Mouse (Mus musculus): ENCODE data around the gene Cela3a. TPM values are rescaled to one million over a fixed set of nuclear protein-coding genes. Genes with fewer than 3 reads are reported as not detected.

The Cela3a gene
- polyA plus RNA-seq (2014; fragmentation: Nextera tagmentation; extraction: Ambion mirVana), result not detected in 2 replicates

DNA sequence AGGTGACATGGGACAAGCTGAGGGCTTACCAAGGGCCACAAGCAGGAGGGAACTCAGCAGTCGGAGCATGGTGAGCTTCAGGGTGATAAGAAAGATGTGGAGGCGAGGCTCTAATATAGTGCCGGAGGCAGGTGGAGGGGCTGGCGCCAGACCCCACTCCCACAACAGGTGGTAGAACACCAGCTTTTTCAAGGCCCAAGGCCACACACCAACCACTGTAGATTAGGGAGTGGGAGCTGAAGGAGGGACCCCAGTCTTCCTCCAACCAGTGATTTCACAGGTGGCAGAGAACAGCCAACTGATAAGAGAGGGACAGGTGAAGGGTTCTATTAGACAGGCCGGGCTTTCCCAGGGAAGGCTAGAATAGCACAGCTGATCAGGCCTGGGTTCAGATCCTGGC lies at the start of gene Cela3a:
Gene Cela3a (minus strand): TSS at position 101 of the 400 bp plus-strand sequence.
- Histone ChIP-seq H3K27me3 (ENCODE audit: control insufficient read depth, insufficient read depth, low read length) (no peaks in the 10 kb centered on the region), H3K27ac (replicated peaks in 1 of 2; ENCODE audit: control insufficient read depth in 1 of 2, insufficient read depth in 1 of 2, low read depth in 2 of 2, low read length in 2 of 2) (no peak within 1 kb of the TSS), H3K9me3 (ENCODE audit: control insufficient read depth, low read length) (no peaks in the 10 kb centered on the region), H3K9ac (ENCODE audit: low read length) (no peak within 1 kb of the TSS), H3K4me1 (ENCODE audit: control insufficient read depth in 2 of 2, insufficient read depth in 2 of 2, low read length in 2 of 2) (no peaks in the 10 kb centered on the region), H3K4me3 (ENCODE audit: control insufficient read depth in 1 of 2, insufficient read depth in 1 of 2, low read depth in 1 of 2, low read length in 2 of 2) (no peak within 1 kb of the TSS), H3K36me3 (ENCODE audit: control insufficient read depth, insufficient read depth, low read length) (no peaks in the 10 kb centered on the region), H3K4me2 (ENCODE audit: low read length) (no peak within 1 kb of the TSS)
- 73% methylated on average over 5 of the region's 5 CpGs for WGBS
- no peak for ATAC-seq (ENCODE audit: insufficient number of reproducible peaks, insufficient read depth, low FRiP score, low read depth)

DNA sequence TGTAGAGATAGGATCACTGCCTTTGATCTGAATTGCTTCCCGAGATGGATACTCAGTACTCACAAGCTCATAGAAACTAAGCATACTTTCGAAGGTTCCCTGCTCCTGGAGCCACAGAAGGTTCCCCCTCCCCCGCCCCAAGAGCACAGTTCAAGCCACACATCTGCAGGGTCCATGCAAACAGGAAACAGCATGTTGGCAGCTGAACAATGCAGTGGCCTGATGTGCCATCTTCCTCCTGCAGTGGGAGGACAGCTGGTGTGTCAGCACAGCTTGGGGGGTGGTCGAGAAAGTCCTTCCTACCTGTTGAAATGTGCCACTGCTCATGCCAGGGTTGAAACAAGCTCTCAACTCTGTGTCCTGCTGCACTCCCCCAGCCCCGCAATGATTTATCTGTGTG lies 49.3 kb upstream of the Cela3a start:
- H3K27me3 ChIP-seq (ENCODE audit: control insufficient read depth, insufficient read depth, low read length), result no peaks in the 10 kb centered on the region
- no peaks in the 10 kb centered on the region for H3K36me3 ChIP-seq (ENCODE audit: control insufficient read depth, insufficient read depth, low read length)
- no peak for ATAC-seq (ENCODE audit: insufficient number of reproducible peaks, insufficient read depth, low FRiP score, low read depth)
- H3K4me1 ChIP-seq (ENCODE audit: control insufficient read depth in 2 of 2, insufficient read depth in 2 of 2, low read length in 2 of 2), result peaks cover 6 to 15% of the 10 kb centered on the region in 2 experiments; a peak in 3 of 4 replicates
- H3K4me3 ChIP-seq (ENCODE audit: control insufficient read depth in 1 of 2, insufficient read depth in 1 of 2, low read depth in 1 of 2, low read length in 2 of 2), result no peak overlapping the region
- H3K4me2 ChIP-seq (ENCODE audit: low read length), result no peak overlapping the region
- H3K9ac ChIP-seq (ENCODE audit: low read length), result no peak overlapping the region
- no peak overlapping the region for H3K27ac ChIP-seq (replicated peaks in 1 of 2; ENCODE audit: control insufficient read depth in 1 of 2, insufficient read depth in 1 of 2, low read depth in 2 of 2, low read length in 2 of 2)
- WGBS, result 53% methylated on average over 5 of the region's 5 CpGs
- H3K9me3 ChIP-seq (ENCODE audit: control insufficient read depth, low read length), result 0 out of 2 replicates have a peak, but pooled peaks cover 2% of the 10 kb centered on the region

DNA sequence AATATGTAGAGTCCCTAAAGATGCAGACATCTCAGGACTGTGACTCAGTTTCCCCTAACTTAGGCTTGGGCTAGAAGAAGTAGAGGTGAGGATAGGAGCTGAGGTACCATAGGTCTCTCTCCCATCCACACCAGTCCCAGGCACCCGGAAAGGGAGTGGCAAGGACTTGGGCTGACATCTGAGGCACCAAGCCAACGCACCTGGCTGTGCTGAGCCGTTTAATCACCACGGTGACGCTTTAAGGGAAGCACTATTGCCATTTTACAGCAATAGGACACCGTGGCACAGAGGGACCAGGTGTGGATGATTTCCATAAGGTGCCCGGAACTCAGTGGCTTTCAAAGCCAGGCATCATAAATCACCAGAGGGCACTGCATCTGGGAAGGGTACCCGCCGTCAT lies 48.7 kb upstream of the Cela3a start:
- Histone ChIP-seq H3K9ac (ENCODE audit: low read length) (no peak overlapping the region), H3K4me1 (ENCODE audit: control insufficient read depth in 2 of 2, insufficient read depth in 2 of 2, low read length in 2 of 2) (peaks cover 8 to 15% of the 10 kb centered on the region in 2 experiments; a peak in 3 of 4 replicates), H3K4me2 (ENCODE audit: low read length) (no peak overlapping the region), H3K9me3 (ENCODE audit: control insufficient read depth, low read length) (0 out of 2 replicates have a peak, but pooled peaks cover 2% of the 10 kb centered on the region), H3K4me3 (ENCODE audit: control insufficient read depth in 1 of 2, insufficient read depth in 1 of 2, low read depth in 1 of 2, low read length in 2 of 2) (no peak overlapping the region), H3K36me3 (ENCODE audit: control insufficient read depth, insufficient read depth, low read length) (no peaks in the 10 kb centered on the region), H3K27me3 (ENCODE audit: control insufficient read depth, insufficient read depth, low read length) (no peaks in the 10 kb centered on the region), H3K27ac (replicated peaks in 1 of 2; ENCODE audit: control insufficient read depth in 1 of 2, insufficient read depth in 1 of 2, low read depth in 2 of 2, low read length in 2 of 2) (no peak overlapping the region)
- no peak for ATAC-seq (ENCODE audit: insufficient number of reproducible peaks, insufficient read depth, low FRiP score, low read depth)
- 87% methylated on average over 9 of the region's 9 CpGs for WGBS

DNA sequence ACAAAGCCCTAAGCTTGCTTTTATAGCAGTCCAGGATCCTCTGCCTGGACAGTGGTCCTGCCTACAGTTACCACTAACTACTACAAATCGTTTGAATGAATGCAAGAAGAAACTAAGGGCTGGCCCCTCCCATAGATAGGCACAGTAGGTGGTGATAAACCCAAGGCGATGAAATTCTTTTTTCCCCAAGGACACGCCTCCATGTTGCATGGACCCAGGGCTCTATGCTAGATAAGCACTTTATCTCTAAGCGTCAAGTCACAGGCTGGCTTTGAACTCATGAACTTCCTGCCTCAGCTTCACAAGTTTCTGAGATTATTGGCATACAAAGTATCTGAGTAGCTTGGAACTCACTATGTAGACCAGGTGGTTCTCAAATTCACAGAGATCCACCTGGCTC lies 47.7 kb upstream of the Cela3a start:
- Histone ChIP-seq H3K27me3 (ENCODE audit: control insufficient read depth, insufficient read depth, low read length) (no peaks in the 10 kb centered on the region), H3K4me1 (ENCODE audit: control insufficient read depth in 2 of 2, insufficient read depth in 2 of 2, low read length in 2 of 2) (peaks cover 9 to 15% of the 10 kb centered on the region in 2 experiments; a peak in 3 of 4 replicates), H3K9ac (ENCODE audit: low read length) (no peak overlapping the region), H3K9me3 (ENCODE audit: control insufficient read depth, low read length) (0 out of 2 replicates have a peak, but pooled peaks cover 2% of the 10 kb centered on the region), H3K36me3 (ENCODE audit: control insufficient read depth, insufficient read depth, low read length) (no peaks in the 10 kb centered on the region), H3K4me2 (ENCODE audit: low read length) (no peak overlapping the region), H3K27ac (replicated peaks in 1 of 2; ENCODE audit: control insufficient read depth in 1 of 2, insufficient read depth in 1 of 2, low read depth in 2 of 2, low read length in 2 of 2) (no peak overlapping the region), H3K4me3 (ENCODE audit: control insufficient read depth in 1 of 2, insufficient read depth in 1 of 2, low read depth in 1 of 2, low read length in 2 of 2) (no peak overlapping the region)
- ATAC-seq (ENCODE audit: insufficient number of reproducible peaks, insufficient read depth, low FRiP score, low read depth), result no peak
- WGBS, result 19% methylated on average over 4 of the region's 4 CpGs

DNA sequence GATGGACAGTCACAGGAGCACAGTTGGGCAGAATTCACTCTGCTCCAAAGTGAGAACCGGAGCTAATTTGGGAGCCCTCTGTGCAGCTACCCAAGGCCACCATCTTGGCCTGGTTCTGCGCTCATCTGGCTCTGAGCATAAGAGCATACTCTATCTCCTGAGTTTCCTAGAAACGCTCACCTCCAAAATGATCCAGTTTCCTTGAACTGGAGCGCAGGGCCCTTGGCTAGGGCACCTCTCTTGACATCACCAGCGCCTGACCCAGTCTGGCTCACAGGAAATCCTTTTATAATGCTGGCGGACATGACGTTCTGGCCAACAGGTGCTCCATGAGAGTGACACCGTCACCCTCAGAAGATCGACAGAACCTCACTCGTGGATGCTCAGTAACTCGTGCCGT lies 47.0 kb upstream of the Cela3a start:
- ATAC-seq (ENCODE audit: insufficient number of reproducible peaks, insufficient read depth, low FRiP score, low read depth), result no peak
- Histone ChIP-seq H3K4me2 (ENCODE audit: low read length) (no peak overlapping the region), H3K9me3 (ENCODE audit: control insufficient read depth, low read length) (0 out of 2 replicates have a peak, but pooled peaks cover 2% of the 10 kb centered on the region), H3K27me3 (ENCODE audit: control insufficient read depth, insufficient read depth, low read length) (no peaks in the 10 kb centered on the region), H3K4me3 (ENCODE audit: control insufficient read depth in 1 of 2, insufficient read depth in 1 of 2, low read depth in 1 of 2, low read length in 2 of 2) (no peak overlapping the region), H3K4me1 (ENCODE audit: control insufficient read depth in 2 of 2, insufficient read depth in 2 of 2, low read length in 2 of 2) (peaks cover 7 to 11% of the 10 kb centered on the region in 2 experiments; a peak in 3 of 4 replicates), H3K27ac (replicated peaks in 1 of 2; ENCODE audit: control insufficient read depth in 1 of 2, insufficient read depth in 1 of 2, low read depth in 2 of 2, low read length in 2 of 2) (no peak overlapping the region), H3K36me3 (ENCODE audit: control insufficient read depth, insufficient read depth, low read length) (no peaks in the 10 kb centered on the region), H3K9ac (ENCODE audit: low read length) (no peak overlapping the region)
- WGBS, result 80% methylated on average over 12 of the region's 12 CpGs

DNA sequence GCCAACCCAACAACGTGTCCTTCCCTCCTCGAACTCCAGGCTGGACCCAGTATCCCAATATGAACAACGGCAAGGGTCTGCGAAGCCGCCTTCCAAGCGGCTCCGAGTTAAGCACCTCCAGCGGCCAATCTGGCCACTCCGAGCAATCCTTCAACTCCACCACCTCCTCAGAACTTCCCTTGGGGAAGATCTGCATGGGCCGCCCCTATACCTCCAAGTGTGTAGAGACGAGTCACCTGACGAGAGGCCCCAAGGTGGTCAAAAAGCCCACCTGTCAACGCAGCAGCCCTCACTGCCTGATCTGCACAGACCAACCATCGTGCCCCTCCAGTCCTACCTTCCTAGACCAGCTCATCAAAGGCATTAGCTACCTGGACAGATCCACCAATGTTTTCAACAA lies 45.0 kb upstream of the Cela3a start:
- Histone ChIP-seq H3K4me3 (ENCODE audit: control insufficient read depth in 1 of 2, insufficient read depth in 1 of 2, low read depth in 1 of 2, low read length in 2 of 2) (no peak overlapping the region), H3K36me3 (ENCODE audit: control insufficient read depth, insufficient read depth, low read length) (no peaks in the 10 kb centered on the region), H3K4me1 (ENCODE audit: control insufficient read depth in 2 of 2, insufficient read depth in 2 of 2, low read length in 2 of 2) (peaks cover 8 to 14% of the 10 kb centered on the region in 2 experiments; a peak in 2 of 4 replicates), H3K4me2 (ENCODE audit: low read length) (no peak overlapping the region), H3K27me3 (ENCODE audit: control insufficient read depth, insufficient read depth, low read length) (no peaks in the 10 kb centered on the region), H3K9me3 (ENCODE audit: control insufficient read depth, low read length) (0 out of 2 replicates have a peak, but pooled peaks cover 2% of the 10 kb centered on the region), H3K9ac (ENCODE audit: low read length) (no peak overlapping the region), H3K27ac (replicated peaks in 1 of 2; ENCODE audit: control insufficient read depth in 1 of 2, insufficient read depth in 1 of 2, low read depth in 2 of 2, low read length in 2 of 2) (no peak overlapping the region)
- 85% methylated on average over 14 of the region's 14 CpGs for WGBS
- ATAC-seq (ENCODE audit: insufficient number of reproducible peaks, insufficient read depth, low FRiP score, low read depth), result no peak

DNA sequence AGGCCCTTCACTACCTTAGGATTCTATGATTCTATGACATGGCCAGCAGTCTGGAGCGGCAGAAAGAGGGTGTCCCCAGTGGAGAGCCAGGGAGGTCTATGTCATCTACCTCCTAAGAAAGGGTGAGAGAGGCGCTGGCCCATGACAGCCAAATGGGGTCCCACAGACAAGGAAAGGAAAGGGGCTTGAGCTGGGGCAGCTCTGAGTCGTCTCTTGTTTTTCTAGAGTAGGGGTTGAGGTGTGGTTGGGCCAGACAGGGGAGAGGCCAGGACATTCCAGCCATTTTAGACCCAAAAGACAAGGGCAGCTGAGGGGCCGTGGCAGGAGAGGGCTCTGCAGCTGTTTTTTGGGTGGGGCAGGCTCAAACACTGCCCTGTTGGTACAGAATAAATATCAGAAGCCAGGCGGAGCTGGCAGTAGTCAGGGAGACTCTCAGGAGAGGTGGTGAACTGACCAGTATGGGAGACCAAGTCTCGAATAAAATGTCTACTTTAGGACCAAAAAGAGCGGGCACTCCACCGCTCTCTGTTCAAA lies 43.7 kb upstream of the Cela3a start, which contains the start of gene 1700013G24Rik:
Gene 1700013G24Rik (plus strand): TSS at position 51 of the 534 bp plus-strand sequence.
- Histone ChIP-seq H3K9me3 (ENCODE audit: control insufficient read depth, low read length) (0 out of 2 replicates have a peak, but pooled peaks cover 2% of the 10 kb centered on the region), H3K9ac (ENCODE audit: low read length) (no peak within 1 kb of the TSS), H3K27ac (replicated peaks in 1 of 2; ENCODE audit: control insufficient read depth in 1 of 2, insufficient read depth in 1 of 2, low read depth in 2 of 2, low read length in 2 of 2) (no peak within 1 kb of the TSS), H3K4me3 (ENCODE audit: control insufficient read depth in 1 of 2, insufficient read depth in 1 of 2, low read depth in 1 of 2, low read length in 2 of 2) (no peak within 1 kb of the TSS), H3K36me3 (ENCODE audit: control insufficient read depth, insufficient read depth, low read length) (no peaks in the 10 kb centered on the region), H3K27me3 (ENCODE audit: control insufficient read depth, insufficient read depth, low read length) (no peaks in the 10 kb centered on the region), H3K4me1 (ENCODE audit: control insufficient read depth in 2 of 2, insufficient read depth in 2 of 2, low read length in 2 of 2) (peaks cover 15 to 19% of the 10 kb centered on the region in 2 experiments), H3K4me2 (ENCODE audit: low read length) (no peak within 1 kb of the TSS)
- ATAC-seq (ENCODE audit: insufficient number of reproducible peaks, insufficient read depth, low FRiP score, low read depth), result no peak
- 82% methylated on average over 8 of the region's 8 CpGs for WGBS

DNA sequence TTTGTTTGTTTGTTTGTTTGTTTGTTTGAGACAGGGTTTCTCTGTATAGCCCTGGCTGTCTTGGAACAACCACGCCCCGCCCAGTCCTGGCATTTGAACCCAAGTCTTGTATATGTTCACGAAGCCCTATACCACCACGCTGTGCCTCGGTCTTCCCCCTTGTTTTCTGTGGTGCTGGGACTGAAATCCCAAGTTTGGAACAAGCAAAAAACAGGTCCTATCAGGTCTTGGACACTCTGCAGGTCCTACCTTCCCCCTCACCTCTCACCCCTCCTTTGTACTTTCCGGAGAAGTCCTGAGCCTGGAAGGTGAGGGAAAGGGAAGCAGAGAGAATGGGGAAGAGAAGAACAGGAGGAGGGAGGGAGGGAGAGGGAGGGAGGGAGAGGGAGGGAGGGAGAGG lies 42.6 kb upstream of the Cela3a start:
- Histone ChIP-seq H3K4me3 (ENCODE audit: control insufficient read depth in 1 of 2, insufficient read depth in 1 of 2, low read depth in 1 of 2, low read length in 2 of 2) (no peak overlapping the region), H3K27ac (replicated peaks in 1 of 2; ENCODE audit: control insufficient read depth in 1 of 2, insufficient read depth in 1 of 2, low read depth in 2 of 2, low read length in 2 of 2) (no peak overlapping the region), H3K9me3 (ENCODE audit: control insufficient read depth, low read length) (no peaks in the 10 kb centered on the region), H3K27me3 (ENCODE audit: control insufficient read depth, insufficient read depth, low read length) (no peaks in the 10 kb centered on the region), H3K9ac (ENCODE audit: low read length) (no peak overlapping the region), H3K4me1 (ENCODE audit: control insufficient read depth in 2 of 2, insufficient read depth in 2 of 2, low read length in 2 of 2) (peaks cover 25 to 27% of the 10 kb centered on the region in 2 experiments), H3K4me2 (ENCODE audit: low read length) (no peak overlapping the region), H3K36me3 (ENCODE audit: control insufficient read depth, insufficient read depth, low read length) (no peaks in the 10 kb centered on the region)
- WGBS, result 86% methylated on average over 6 of the region's 6 CpGs
- no peak for ATAC-seq (ENCODE audit: insufficient number of reproducible peaks, insufficient read depth, low FRiP score, low read depth)

All from heart, embryonic 14.5 days (tissue).